Mouse (Mus musculus): ENCODE data around the gene A630023A22Rik. TPM values are rescaled to one million over a fixed set of nuclear protein-coding genes. Genes with fewer than 3 reads are reported as not detected.

A630023A22Rik gene
- polyA plus RNA-seq, 1 experiment from 2014 or later, result not detected

DNA sequence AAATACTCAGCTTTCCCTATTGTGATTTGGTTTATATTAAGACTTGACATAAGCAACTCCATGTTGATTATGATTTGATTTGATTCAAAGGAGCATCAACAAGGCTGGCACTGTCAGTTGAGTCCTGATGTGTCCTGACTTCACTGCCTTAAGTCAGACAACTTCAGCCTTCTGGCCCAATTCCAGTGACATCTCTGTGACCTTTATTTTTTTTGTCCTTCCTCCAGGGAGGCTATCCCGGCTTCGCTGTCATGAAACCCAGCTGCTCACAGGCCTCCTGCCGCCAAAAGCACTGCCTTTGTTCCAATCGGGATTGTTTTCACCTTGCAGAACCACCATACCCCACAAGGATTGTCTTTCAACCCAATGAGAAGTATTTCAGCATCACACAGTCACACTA is 27.2 kb downstream of the A630023A22Rik start:
- H3K4me3 ChIP-seq (ENCODE audit: low read depth, low read length), result no peak overlapping the region
- H3K9ac ChIP-seq (ENCODE audit: low read length), result no peak overlapping the region
- no peaks in the 10 kb centered on the region for H3K27me3 ChIP-seq (ENCODE audit: control insufficient read depth, insufficient read depth, low read length)
- H3K4me1 ChIP-seq (ENCODE audit: control insufficient read depth, insufficient read depth, low read length), result no peaks in the 10 kb centered on the region
- no peaks in the 10 kb centered on the region for H3K36me3 ChIP-seq (ENCODE audit: control insufficient read depth, insufficient read depth, low read length)
- DNase-seq (ENCODE audit: low spot score), result no peak
- WGBS, result 44% methylated on average over 4 of the region's 4 CpGs
- H3K9me3 ChIP-seq (ENCODE audit: control insufficient read depth, low read length), result no peaks in the 10 kb centered on the region
- H3K4me2 ChIP-seq (ENCODE audit: low read depth), result no peak overlapping the region
- no peak overlapping the region for H3K27ac ChIP-seq (ENCODE audit: low read depth, low read length)
- no peak for ATAC-seq (ENCODE audit: insufficient read depth, low FRiP score, low TSS enrichment)

DNA sequence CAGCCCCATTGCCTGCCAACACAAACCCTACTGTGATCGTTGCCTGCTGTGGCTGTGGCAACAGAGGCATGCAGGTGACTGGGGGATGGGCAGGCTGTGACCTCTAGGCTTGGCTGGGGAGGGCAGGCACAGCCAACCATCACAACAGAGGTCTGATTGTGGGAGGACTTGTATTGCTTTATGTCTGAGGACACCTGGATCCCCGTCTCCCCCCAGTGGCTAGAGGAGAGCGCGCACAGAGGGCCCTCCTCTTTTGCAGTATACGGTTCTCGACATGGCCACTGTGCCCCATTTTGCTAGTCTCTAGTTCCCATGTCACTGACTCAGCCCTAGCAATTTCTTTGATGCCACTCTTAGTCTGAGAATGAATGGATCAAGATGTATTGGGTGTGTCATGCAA is 30.9 kb downstream of the A630023A22Rik start:
- no peak for ATAC-seq (ENCODE audit: insufficient read depth, low FRiP score, low TSS enrichment)
- Histone ChIP-seq H3K36me3 (ENCODE audit: control insufficient read depth, insufficient read depth, low read length) (no peaks in the 10 kb centered on the region), H3K27ac (ENCODE audit: low read depth, low read length) (no peak overlapping the region), H3K4me1 (ENCODE audit: control insufficient read depth, insufficient read depth, low read length) (no peaks in the 10 kb centered on the region), H3K9ac (ENCODE audit: low read length) (no peak overlapping the region), H3K4me2 (ENCODE audit: low read depth) (no peak overlapping the region), H3K4me3 (ENCODE audit: low read depth, low read length) (no peak overlapping the region), H3K27me3 (ENCODE audit: control insufficient read depth, insufficient read depth, low read length) (no peaks in the 10 kb centered on the region), H3K9me3 (ENCODE audit: control insufficient read depth, low read length) (no peaks in the 10 kb centered on the region)
- DNase-seq (ENCODE audit: low spot score), result no peak
- WGBS, result 68% methylated on average over 6 of the region's 6 CpGs

DNA sequence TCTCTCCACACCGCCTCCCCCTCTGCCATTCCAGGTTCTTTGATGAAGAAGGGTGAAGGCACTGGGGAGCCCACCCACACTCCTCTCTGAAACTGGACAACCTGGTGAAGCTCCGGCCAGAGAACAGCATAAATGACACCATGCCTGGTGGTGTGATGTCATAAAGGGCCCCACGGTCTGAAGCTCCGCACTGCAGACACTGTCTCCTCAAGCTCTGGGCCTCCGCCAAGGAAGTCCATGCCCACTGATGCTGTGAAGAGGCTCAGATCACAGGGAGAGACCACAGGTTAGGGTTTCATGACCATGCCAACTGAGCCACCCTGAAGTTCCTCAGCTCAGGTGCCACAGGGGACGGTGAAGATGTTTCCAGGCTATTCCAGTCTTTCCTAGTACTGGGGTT is 50.0 kb downstream of the A630023A22Rik start, which contains the start of gene Antxrl:
Gene Antxrl (plus strand): TSS at position 192 of the 400 bp plus-strand sequence.
- no peak within 1 kb of the TSS for H3K4me3 ChIP-seq (ENCODE audit: low read depth, low read length)
- no peaks in the 10 kb centered on the region for H3K4me1 ChIP-seq (ENCODE audit: control insufficient read depth, insufficient read depth, low read length)
- no peaks in the 10 kb centered on the region for H3K27me3 ChIP-seq (ENCODE audit: control insufficient read depth, insufficient read depth, low read length)
- WGBS, result 83% methylated on average over 6 of the region's 6 CpGs
- no peak within 1 kb of the TSS for H3K27ac ChIP-seq (ENCODE audit: low read depth, low read length)
- DNase-seq (ENCODE audit: low spot score) (no peak), ATAC-seq (ENCODE audit: insufficient read depth, low FRiP score, low TSS enrichment) (no peak)
- H3K4me2 ChIP-seq (ENCODE audit: low read depth), result no peak within 1 kb of the TSS
- no peak within 1 kb of the TSS for H3K9ac ChIP-seq (ENCODE audit: low read length)
- H3K9me3 ChIP-seq (ENCODE audit: control insufficient read depth, low read length), result no peaks in the 10 kb centered on the region
- H3K36me3 ChIP-seq (ENCODE audit: control insufficient read depth, insufficient read depth, low read length), result no peaks in the 10 kb centered on the region

DNA sequence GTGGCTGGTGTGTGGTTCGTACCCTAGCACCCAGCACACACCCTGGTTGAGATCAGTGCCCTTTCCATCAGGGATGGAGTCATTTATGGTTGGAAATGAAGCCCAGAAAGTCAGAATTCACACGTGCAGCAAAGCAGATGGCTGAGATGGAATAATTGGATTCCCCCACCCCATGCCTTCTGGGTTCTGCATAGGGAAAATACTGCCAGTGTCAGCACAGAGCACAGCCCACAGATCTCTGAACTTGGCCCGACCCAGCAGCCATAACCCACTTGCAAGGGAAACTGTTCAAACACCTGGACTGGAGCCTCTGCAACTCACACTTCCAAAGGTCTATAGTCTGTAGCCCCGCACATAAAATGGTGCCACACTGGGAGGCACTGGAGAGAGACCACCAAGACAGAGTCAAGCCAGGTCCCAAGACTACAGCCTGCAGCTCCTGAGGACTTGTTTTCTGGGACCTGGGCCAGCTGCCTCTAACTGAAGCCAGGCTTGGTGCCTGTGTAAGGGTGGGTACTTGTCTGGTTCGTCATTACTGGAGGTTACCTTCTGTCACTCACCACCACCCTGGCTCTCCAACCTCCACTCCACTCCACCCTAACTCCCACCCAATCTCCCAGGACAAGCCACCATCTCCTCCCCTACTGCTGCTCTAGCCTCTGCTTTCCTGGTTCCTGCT is 52.3 kb downstream of the A630023A22Rik start:
- DNase-seq (ENCODE audit: low spot score), result no peak
- no peak for ATAC-seq (ENCODE audit: insufficient read depth, low FRiP score, low TSS enrichment)
- Histone ChIP-seq H3K9ac (ENCODE audit: low read length) (no peak overlapping the region), H3K4me1 (ENCODE audit: control insufficient read depth, insufficient read depth, low read length) (no peaks in the 10 kb centered on the region), H3K4me3 (ENCODE audit: low read depth, low read length) (no peak overlapping the region), H3K27me3 (ENCODE audit: control insufficient read depth, insufficient read depth, low read length) (no peaks in the 10 kb centered on the region), H3K27ac (ENCODE audit: low read depth, low read length) (no peak overlapping the region), H3K9me3 (ENCODE audit: control insufficient read depth, low read length) (no peaks in the 10 kb centered on the region), H3K4me2 (ENCODE audit: low read depth) (no peak overlapping the region), H3K36me3 (ENCODE audit: control insufficient read depth, insufficient read depth, low read length) (no peaks in the 10 kb centered on the region)
- WGBS, result 81% methylated on average over 5 of the region's 5 CpGs

DNA sequence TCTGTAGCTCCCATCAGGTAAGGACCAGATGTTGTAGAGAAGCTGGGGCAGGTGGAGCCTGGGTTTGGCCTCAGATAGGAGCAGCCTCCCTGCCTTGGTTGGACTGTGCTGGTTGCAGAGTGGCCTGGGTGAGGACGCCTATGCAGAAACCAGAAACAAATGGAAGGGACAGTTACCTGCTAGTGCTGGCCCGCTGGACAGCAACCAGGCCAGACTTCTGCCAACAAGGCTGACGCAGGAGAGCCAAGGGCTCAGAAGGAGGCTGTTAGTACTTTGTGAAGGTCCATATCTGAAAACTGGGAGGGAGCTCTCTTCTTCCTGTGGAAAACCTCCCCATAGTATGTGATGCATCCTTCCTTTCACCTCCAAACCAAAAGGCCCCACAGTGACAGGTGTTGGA is 59.2 kb downstream of the A630023A22Rik start:
- WGBS, result 75% methylated on average over 3 of the region's 3 CpGs
- no peak for DNase-seq (ENCODE audit: low spot score)
- no peak overlapping the region for H3K9ac ChIP-seq (ENCODE audit: low read length)
- H3K4me2 ChIP-seq (ENCODE audit: low read depth), result no peak overlapping the region
- no peaks in the 10 kb centered on the region for H3K9me3 ChIP-seq (ENCODE audit: control insufficient read depth, low read length)
- ATAC-seq (ENCODE audit: insufficient read depth, low FRiP score, low TSS enrichment), result no peak
- H3K4me1 ChIP-seq (ENCODE audit: control insufficient read depth, insufficient read depth, low read length), result no peaks in the 10 kb centered on the region
- H3K27me3 ChIP-seq (ENCODE audit: control insufficient read depth, insufficient read depth, low read length), result no peaks in the 10 kb centered on the region
- H3K27ac ChIP-seq (ENCODE audit: low read depth, low read length), result no peak overlapping the region
- no peaks in the 10 kb centered on the region for H3K36me3 ChIP-seq (ENCODE audit: control insufficient read depth, insufficient read depth, low read length)
- H3K4me3 ChIP-seq (ENCODE audit: low read depth, low read length), result no peak overlapping the region

DNA sequence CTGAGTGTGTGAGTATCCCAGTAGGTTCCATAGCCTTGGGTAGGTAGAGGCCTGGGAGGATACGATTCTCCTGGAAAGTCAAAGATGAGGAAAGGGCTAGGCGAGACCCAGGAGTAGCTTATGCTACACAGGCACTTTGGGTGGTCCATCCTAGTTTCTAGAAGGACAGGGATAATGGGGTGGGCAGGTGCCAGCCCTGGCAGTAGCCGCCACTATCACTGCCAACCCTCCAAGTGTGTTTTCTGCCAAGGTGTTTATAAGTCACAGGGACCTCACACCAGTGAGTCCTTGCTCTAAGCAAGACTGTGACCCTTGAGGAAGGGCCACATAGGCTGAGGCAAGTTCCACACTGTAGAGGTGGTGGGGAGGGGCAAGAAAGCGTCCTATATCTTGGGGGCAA is 61.3 kb downstream of the A630023A22Rik start:
- Histone ChIP-seq H3K4me1 (ENCODE audit: control insufficient read depth, insufficient read depth, low read length) (no peaks in the 10 kb centered on the region), H3K9me3 (ENCODE audit: control insufficient read depth, low read length) (no peaks in the 10 kb centered on the region), H3K36me3 (ENCODE audit: control insufficient read depth, insufficient read depth, low read length) (no peaks in the 10 kb centered on the region), H3K27ac (ENCODE audit: low read depth, low read length) (no peak overlapping the region), H3K9ac (ENCODE audit: low read length) (no peak overlapping the region), H3K27me3 (ENCODE audit: control insufficient read depth, insufficient read depth, low read length) (no peaks in the 10 kb centered on the region), H3K4me2 (ENCODE audit: low read depth) (no peak overlapping the region), H3K4me3 (ENCODE audit: low read depth, low read length) (no peak overlapping the region)
- DNase-seq (ENCODE audit: low spot score), result no peak
- WGBS, result 80% methylated on average over 4 of the region's 4 CpGs
- ATAC-seq (ENCODE audit: insufficient read depth, low FRiP score, low TSS enrichment), result no peak

DNA sequence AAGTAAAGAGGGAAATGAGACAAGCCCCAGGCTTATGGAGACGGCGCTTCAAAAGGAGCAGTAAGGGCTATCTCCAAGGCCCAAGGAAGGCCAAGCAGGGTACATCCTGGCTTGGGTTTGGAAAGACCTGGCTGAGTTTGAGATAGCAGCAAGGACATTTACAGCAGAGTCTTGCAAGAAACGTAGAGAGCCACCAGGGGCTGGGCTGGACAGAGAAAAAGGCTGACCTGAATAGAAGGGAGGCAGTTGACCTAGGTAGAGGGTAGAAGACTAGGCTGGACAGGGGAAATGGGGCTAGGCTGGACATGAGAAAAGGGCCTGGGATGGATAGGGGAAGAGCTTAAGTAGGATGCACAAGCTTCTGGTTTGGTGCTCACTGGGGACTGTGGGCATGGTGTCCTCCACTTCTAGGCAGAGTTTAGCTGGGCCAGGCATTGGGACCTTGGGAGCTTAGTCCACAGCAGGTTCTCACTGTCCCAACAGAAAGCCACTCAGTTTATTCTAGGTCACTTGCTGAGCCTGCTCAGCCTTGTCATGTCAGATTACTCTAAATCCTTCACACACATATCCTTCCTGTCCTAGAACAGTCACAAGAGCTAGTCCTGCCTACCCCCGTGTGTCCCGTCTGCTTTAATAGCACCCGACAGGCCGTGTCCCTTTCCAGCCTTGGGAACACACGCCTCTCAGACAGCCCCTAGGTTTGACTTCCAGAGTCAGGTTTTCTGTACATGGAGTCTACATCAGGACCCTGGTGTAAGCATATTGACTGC is 68.5 kb downstream of the A630023A22Rik start:
- Histone ChIP-seq H3K9me3 (ENCODE audit: control insufficient read depth, low read length) (no peaks in the 10 kb centered on the region), H3K4me3 (ENCODE audit: low read depth, low read length) (no peak overlapping the region), H3K4me2 (ENCODE audit: low read depth) (no peak overlapping the region), H3K9ac (ENCODE audit: low read length) (no peak overlapping the region), H3K4me1 (ENCODE audit: control insufficient read depth, insufficient read depth, low read length) (no peaks in the 10 kb centered on the region), H3K27ac (ENCODE audit: low read depth, low read length) (no peak overlapping the region), H3K36me3 (ENCODE audit: control insufficient read depth, insufficient read depth, low read length) (no peaks in the 10 kb centered on the region), H3K27me3 (ENCODE audit: control insufficient read depth, insufficient read depth, low read length) (no peaks in the 10 kb centered on the region)
- WGBS, result 90% methylated on average over 8 of the region's 8 CpGs
- DNase-seq (ENCODE audit: low spot score) (no peak), ATAC-seq (ENCODE audit: insufficient read depth, low FRiP score, low TSS enrichment) (no peak)

DNA sequence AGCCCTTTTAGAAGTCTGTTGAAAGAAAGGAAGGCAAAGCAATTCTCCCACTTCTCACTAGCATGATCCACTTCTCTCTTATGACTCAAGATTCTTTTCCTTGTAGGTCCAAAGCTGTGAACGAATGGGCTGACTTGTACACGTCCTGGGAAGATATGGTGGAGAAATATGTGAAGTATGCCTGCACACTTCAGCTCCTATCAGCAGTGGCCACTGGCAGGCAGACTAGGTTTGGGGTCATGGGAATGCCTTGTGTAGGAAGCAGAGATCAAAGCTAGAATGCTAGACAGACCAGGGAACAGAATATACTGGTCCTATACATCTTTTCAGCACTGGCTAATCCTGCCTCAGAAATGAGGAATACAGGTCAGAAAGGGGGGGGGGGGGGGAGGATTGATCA is 75.8 kb downstream of the A630023A22Rik start:
- H3K9me3 ChIP-seq (ENCODE audit: control insufficient read depth, low read length), result no peaks in the 10 kb centered on the region
- WGBS, result 66% methylated on average over 2 of the region's 2 CpGs

DNA sequence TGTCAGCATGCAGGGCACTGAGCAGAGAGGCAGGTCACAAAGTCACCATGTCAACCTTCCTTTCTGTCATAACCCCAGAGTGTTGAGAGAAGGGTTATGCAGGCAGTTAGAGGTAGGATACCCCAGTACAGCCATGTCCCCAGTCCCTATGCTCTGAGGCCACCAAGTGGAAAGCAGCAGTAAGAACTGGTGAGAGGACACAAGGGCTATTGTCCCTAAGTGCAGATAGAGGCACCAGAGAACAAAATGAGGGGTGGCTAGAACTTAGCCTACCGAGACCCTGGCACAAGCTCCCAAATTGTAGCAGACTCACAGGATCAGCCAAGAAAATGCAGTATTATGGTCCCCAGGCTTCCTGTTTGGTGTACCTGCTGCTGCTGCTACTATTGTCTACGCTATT is 85.6 kb downstream of the A630023A22Rik start:
- H3K4me2 ChIP-seq (ENCODE audit: low read depth), result no peak overlapping the region
- H3K9me3 ChIP-seq (ENCODE audit: control insufficient read depth, low read length), result no peaks in the 10 kb centered on the region
- H3K27me3 ChIP-seq (ENCODE audit: control insufficient read depth, insufficient read depth, low read length), result no peaks in the 10 kb centered on the region
- H3K27ac ChIP-seq (ENCODE audit: low read depth, low read length), result no peak overlapping the region
- no peak overlapping the region for H3K4me3 ChIP-seq (ENCODE audit: low read depth, low read length)
- WGBS, result 91% methylated on average over 2 of the region's 2 CpGs
- no peak for DNase-seq (ENCODE audit: low spot score)
- H3K9ac ChIP-seq (ENCODE audit: low read length), result no peak overlapping the region
- no peaks in the 10 kb centered on the region for H3K4me1 ChIP-seq (ENCODE audit: control insufficient read depth, insufficient read depth, low read length)
- H3K36me3 ChIP-seq (ENCODE audit: control insufficient read depth, insufficient read depth, low read length), result no peaks in the 10 kb centered on the region
- no peak for ATAC-seq (ENCODE audit: insufficient read depth, low FRiP score, low TSS enrichment)

More for the DNA sequence above, 75.8 kb downstream of the A630023A22Rik start:
- Histone ChIP-seq H3K4me3 (ENCODE audit: low read depth, low read length) (no peak overlapping the region), H3K27me3 (ENCODE audit: control insufficient read depth, insufficient read depth, low read length) (no peaks in the 10 kb centered on the region), H3K27ac (ENCODE audit: low read depth, low read length) (no peak overlapping the region), H3K4me1 (ENCODE audit: control insufficient read depth, insufficient read depth, low read length) (no peaks in the 10 kb centered on the region), H3K9ac (ENCODE audit: low read length) (no peak overlapping the region), H3K4me2 (ENCODE audit: low read depth) (no peak overlapping the region), H3K36me3 (ENCODE audit: control insufficient read depth, insufficient read depth, low read length) (no peaks in the 10 kb centered on the region)
- DNase-seq (ENCODE audit: low spot score) (no peak), ATAC-seq (ENCODE audit: insufficient read depth, low FRiP score, low TSS enrichment) (no peak)
